Mouse (Mus musculus): Measurements from ENCODE around the gene Slc8a2.

DNA sequence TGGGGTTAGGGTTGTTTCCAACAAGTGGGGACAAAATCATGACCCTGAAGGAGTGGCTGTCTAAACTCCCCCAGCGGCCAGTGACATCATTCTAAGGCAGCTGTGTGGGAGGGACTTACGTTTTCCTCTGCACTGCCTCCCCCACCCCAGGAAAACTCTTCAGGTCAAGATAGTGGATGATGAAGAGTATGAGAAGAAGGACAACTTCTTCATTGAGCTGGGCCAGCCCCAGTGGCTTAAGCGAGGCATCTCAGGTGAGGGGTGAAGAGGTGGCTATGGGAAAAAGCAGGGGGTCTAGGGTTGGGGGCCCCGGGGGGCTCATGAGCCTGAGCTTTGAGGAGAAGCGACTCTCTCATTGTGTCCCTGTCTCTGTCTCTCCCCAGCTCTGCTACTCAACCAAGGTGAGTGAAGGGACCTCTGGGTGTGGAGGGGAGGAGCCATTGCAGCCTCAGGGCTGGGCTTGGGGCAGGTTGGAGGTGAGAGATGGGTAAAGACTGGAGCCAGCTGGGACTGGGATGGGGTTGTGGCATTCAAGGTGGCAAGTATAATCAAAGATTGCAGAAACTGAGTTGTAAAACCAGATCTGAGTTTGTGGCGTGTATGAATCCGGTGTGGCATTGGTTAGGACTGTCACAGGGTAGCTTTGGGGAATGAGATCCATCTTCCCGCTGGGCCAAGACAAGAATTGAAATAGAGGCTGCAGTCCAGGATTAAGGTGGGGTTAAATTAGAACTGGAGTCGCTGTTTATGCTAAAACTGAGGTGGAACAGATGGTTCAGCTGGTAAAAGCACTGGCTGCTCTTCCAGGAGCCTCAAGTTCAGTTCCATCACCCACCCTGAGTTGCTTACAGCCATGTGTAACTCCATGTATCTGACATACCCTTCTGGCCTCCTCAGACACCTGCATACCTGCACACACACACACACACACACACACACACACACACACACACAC, 20.8 kb downstream of the Slc8a2 start:
- TF ChIP-seq CTCF (IDR thresholded peaks at IDR 0.05; ENCODE audit: low read depth, low read length): no peak
- TF ChIP-seq POLR2A (IDR thresholded peaks at IDR 0.05; ENCODE audit: extremely low read depth, insufficient read depth, low read length): no peak
